Mouse (Mus musculus) CD4-positive, CD25-positive, alpha-beta regulatory T cell (primary cell): ENCODE results near the gene Ftl1-ps1. TPM values are rescaled to one million over a fixed set of nuclear protein-coding genes. Genes with fewer than 3 reads are reported as not detected.

Experiments
- polyA plus RNA-seq: library from polyadenylated mRNA; unstranded; fragments of 100-300 nt; shearing (Covaris generic); gene quantifications from one replicate; pipeline ENCODE4 v1.2.1, GENCODE M21; 2017

The Ftl1-ps1 gene
- polyA plus RNA-seq: 50.7 TPM

DNA sequence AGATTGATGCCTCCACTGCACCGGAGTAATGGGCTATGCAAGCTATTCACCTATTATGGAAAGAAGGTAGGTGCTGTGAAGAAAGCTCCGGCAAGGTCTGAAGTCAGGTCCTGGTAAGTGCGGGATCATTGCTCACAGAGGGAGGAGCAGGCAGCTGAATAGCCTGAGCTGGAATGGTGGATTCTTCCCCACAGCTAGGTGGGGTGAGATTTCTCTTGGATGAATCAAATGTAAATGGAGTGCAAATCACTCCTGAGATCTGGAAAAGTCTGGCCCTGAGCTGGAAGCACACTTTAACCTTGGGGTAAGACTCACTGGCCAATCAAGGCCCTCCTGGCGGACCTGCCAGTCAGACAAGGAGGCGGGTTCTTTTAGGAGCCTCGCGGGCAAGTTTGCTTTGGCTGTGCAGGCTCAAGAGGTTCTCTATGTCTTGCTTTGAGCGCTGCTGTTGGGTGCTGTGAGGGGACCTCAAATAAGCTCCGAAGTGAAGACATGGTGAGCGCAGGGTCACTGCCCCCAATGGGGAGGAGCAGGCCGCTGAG, at the start of gene Ftl1-ps1:
Ftl1-ps1 (plus strand) TSS at position 397 of the 542 bp plus-strand sequence.

DNA sequence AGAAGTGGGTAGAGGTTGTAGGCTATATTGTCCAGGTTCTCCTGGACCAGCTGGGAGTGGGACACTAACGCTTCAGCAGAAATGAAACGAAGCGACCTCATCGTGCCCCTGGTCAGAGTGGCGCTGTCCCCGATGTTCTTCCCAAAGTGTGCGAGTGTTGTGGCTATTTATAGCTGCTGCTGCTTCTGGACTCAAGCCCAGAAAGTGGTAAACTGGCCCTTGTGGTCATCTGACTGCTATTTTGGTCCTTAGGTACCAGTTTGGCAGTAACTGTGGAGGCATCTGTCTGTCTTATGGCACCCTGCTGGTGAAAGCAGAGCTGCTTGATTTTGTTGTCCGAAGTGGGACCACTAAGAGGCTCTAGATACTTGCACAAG, 35.6 kb upstream of the Ftl1-ps1 start, which contains the start of gene Lrrc14b:
Lrrc14b (minus strand) TSS at position 147 of the 377 bp plus-strand sequence.

DNA sequence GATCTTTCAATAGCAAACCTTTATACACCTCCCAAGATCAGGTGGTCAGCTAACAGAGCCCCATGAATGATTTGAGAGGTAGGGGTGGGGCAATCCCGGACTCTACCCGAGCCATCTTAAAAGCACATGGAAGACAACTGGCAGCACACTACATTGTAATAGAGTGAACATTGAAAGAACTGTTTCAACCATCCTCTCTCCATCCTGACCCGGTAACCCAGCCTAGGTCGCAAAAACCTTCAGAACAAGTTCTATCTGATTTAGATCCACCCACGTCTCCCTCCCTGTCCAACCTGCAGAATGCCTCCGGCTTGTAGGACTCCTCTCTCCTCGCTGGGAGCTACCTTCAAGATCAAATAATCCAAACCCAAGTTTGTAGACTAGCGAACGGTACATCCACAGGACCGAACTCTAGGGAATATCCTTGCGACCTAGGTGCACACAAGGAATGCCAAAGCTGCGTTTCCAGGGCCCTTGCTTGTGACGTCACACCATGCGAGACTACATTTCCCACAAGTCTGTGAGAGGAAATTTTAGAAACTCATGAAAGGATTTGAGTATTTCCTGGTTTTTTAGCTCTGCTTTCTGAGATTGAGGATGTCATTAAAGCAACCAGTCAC, 9.0 kb upstream of the Ftl1-ps1 start, which contains the start of gene Zfp72:
Zfp72 (minus strand) TSS at position 466 of the 620 bp plus-strand sequence.

Other genes with a start within 250 kb of the Ftl1-ps1 start
- gene Exoc3, start 191.0 kb upstream of the Ftl1-ps1 start, polyA plus RNA-seq: 89.8 TPM
- 0.11 TPM for gene Ahrr, start 107.4 kb upstream of the Ftl1-ps1 start, polyA plus RNA-seq
- gene Pdcd6, start 82.1 kb upstream of the Ftl1-ps1 start, polyA plus RNA-seq: 168 TPM
- 279 TPM for gene Sdha, start 49.4 kb upstream of the Ftl1-ps1 start, polyA plus RNA-seq
- 29.7 TPM for gene Ccdc127, start 49.4 kb upstream of the Ftl1-ps1 start, polyA plus RNA-seq
- gene Lrrc14b, start 35.7 kb upstream of the Ftl1-ps1 start, polyA plus RNA-seq: not detected
- gene Zfp72, start 8.9 kb upstream of the Ftl1-ps1 start, polyA plus RNA-seq: 2.4 TPM
- 21.6 TPM for gene Zfp825, start 94.3 kb downstream of the Ftl1-ps1 start, polyA plus RNA-seq
- gene Erap1, start 239.9 kb downstream of the Ftl1-ps1 start, polyA plus RNA-seq: 115 TPM